In the genomic region with DNA sequence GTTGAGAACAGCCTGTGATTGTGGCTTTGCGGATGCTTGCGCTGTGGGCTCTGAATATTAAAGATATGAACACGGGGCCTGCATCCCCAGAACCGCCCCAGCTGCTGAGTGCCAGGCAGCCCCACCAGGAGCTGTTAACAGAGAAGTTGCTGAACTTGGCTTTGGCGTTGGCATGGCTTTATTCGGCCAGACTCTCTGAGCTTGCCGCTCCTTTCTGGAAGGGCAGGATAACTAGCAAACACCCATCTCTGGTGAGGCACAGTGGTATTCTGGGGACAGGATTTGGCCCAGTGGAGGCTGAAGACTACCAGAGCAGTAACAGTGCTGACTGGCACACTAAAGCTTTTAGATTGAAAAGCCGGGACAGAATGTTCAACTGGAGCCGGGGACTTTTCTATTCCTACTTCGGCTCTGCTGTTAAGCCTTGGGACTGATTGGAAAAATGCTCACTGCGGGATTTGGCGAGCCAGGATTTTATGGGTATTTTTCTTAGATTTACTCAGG, we compare ENCODE assay signal across 24 mouse cellular contexts. TPM values are rescaled to one million over a fixed set of nuclear protein-coding genes. Genes with fewer than 3 reads are reported as not detected.
DNase-seq lines count a peak whose midpoint lies in the region; ATAC-seq and TF ChIP-seq lines count a peak whose summit lies in the region.
"Had no signal": no experiment of that assay in that cellular context is flagged by ENCODE, and none has a peak within 500 bp of the region (broad histone marks: within the 10 kb centered on the region; RNA-seq: fewer than 3 reads in every experiment).

No protein-coding gene starts in this region.

- H3K9me3 ChIP-seq in forebrain, postnatal 0 days (ENCODE audit: low read length): no peaks in the 10 kb centered on the region
- H3K9me3 ChIP-seq in forebrain, embryonic 15.5 days: no peaks in the 10 kb centered on the region
- H3K9me3 ChIP-seq: forebrain, embryonic 13.5 days; heart, embryonic 13.5 days; hindbrain, embryonic 13.5 days; neural tube, embryonic 13.5 days; stomach, embryonic 15.5 days had no signal

- intact Hi-C loops in heart, postnatal 10 days (cut with DNase I): no loop called here
- intact Hi-C loops in left cerebral cortex, postnatal 25 days (cut with DNase I): no loop called here

- peak; percentile 20; the same call in 1 of the 2 replicates for ATAC-seq in forebrain, postnatal 0 days
- no peak for ATAC-seq in forebrain, embryonic 15.5 days (replicated peaks)
- ATAC-seq: forebrain, embryonic 13.5 days; midbrain, embryonic 16.5 days had no signal

- no peak overlapping the region for H3K4me2 ChIP-seq in forebrain, postnatal 0 days (ENCODE audit: low read depth)
- no peak overlapping the region for H3K4me2 ChIP-seq in forebrain, embryonic 15.5 days (replicated peaks)
- H3K4me2 ChIP-seq: forebrain, embryonic 13.5 days; heart, embryonic 13.5 days; hindbrain, embryonic 13.5 days; neural tube, embryonic 13.5 days; stomach, embryonic 15.5 days had no signal

- DNase-seq in forebrain, postnatal 0 days: no peak
- peak; percentile 16 to 22 for DNase-seq in heart, postnatal 10 days
- no peak for DNase-seq in heart, adult 9 months (ENCODE audit: low spot score in 2 of 2)
- DNase-seq in left cerebral cortex, postnatal 25 days (ENCODE audit: low spot score in 2 of 2): peak; percentile 34 to 45
- no peak for DNase-seq in left cerebral cortex, adult 11 months (ENCODE audit: low spot score)
- peak; percentile 16 to 63 for DNase-seq in layer of hippocampus, postnatal 14 days (ENCODE audit: low spot score in 2 of 2)
- DNase-seq in spleen, postnatal 14 days (ENCODE audit: low spot score in 2 of 2): no peak
- DNase-seq: adrenal gland, postnatal 10 days; cerebellum, adult 18-20 months; cerebellum, postnatal 36 days; heart, postnatal 36 days; kidney, adult 8-10 months; kidney, postnatal 10 days; right cerebral cortex, postnatal 25 days; thymus, postnatal 25 days had no signal

- H3K4me1 ChIP-seq in forebrain, postnatal 0 days (ENCODE audit: insufficient read depth): no peaks in the 10 kb centered on the region
- H3K4me1 ChIP-seq in forebrain, embryonic 15.5 days: peaks cover 11% of the 10 kb centered on the region

- no peak overlapping the region for H3K9ac ChIP-seq in forebrain, postnatal 0 days
- H3K9ac ChIP-seq in forebrain, embryonic 15.5 days (replicated peaks): no peak overlapping the region
- H3K9ac ChIP-seq: forebrain, embryonic 13.5 days; heart, embryonic 13.5 days; hindbrain, embryonic 13.5 days; neural tube, embryonic 13.5 days; stomach, embryonic 15.5 days had no signal

- no peaks in the 10 kb centered on the region for H3K36me3 ChIP-seq in forebrain, postnatal 0 days (ENCODE audit: insufficient read depth)
- no peaks in the 10 kb centered on the region for H3K36me3 ChIP-seq in forebrain, embryonic 15.5 days
- H3K36me3 ChIP-seq: heart, embryonic 13.5 days; hindbrain, embryonic 13.5 days; neural tube, embryonic 13.5 days; stomach, embryonic 15.5 days had no signal

- H3K4me3 ChIP-seq in forebrain, postnatal 0 days (ENCODE audit: low read depth, low read length): no peak overlapping the region
- H3K4me3 ChIP-seq in forebrain, embryonic 15.5 days: no peak overlapping the region
- H3K4me3 ChIP-seq: forebrain, embryonic 13.5 days; heart, embryonic 13.5 days; hindbrain, embryonic 13.5 days; myocyte; neural tube, embryonic 13.5 days; stomach, embryonic 15.5 days had no signal

- no peak overlapping the region for H3K27ac ChIP-seq in forebrain, postnatal 0 days (ENCODE audit: low read depth, low read length)
- H3K27ac ChIP-seq in forebrain, embryonic 15.5 days (replicated peaks): no peak overlapping the region
- H3K27ac ChIP-seq: forebrain, embryonic 13.5 days; heart, embryonic 13.5 days; hindbrain, embryonic 13.5 days; macrophage; neural tube, embryonic 13.5 days; stomach, embryonic 15.5 days had no signal

- TF ChIP-seq CTCF in forebrain, postnatal 0 days (IDR thresholded peaks at IDR 0.05; ENCODE audit: low read depth): no peak

- H3K27me3 ChIP-seq in forebrain, postnatal 0 days (ENCODE audit: insufficient read depth, low read length): no peaks in the 10 kb centered on the region
- H3K27me3 ChIP-seq in forebrain, embryonic 15.5 days: no peaks in the 10 kb centered on the region
- H3K27me3 ChIP-seq: forebrain, embryonic 13.5 days; neural tube, embryonic 13.5 days; stomach, embryonic 15.5 days had no signal

- WGBS in forebrain, postnatal 0 days: 80% methylated on average over 12 of the region's 12 CpGs
- 90% methylated on average over 12 of the region's 12 CpGs for WGBS in forebrain, embryonic 15.5 days

RNA-seq across cellular contexts. Expression of a gene that starts 26.3 kb away (rescaled TPM):
- total RNA-seq in forebrain, postnatal 0 days (2014; rRNA removed): 8.5 and 9.8 TPM in 2 replicates
- 12.0 and 23.9 TPM in 2 replicates for polyA plus RNA-seq in forebrain, postnatal 0 days (2015; fragmentation: Nextera tagmentation; extraction: Ambion mirVana)
- 11.8 and 12.0 TPM in 2 replicates for polyA plus RNA-seq in forebrain, embryonic 15.5 days (2015; fragmentation: Nextera tagmentation; extraction: Ambion mirVana)
- total RNA-seq in heart, postnatal 10 days (2021): 10 to 100 TPM; 21.1 to 24.9 TPM
- 10 to 100 TPM; 68.0 to 81.9 TPM for total RNA-seq in left cerebral cortex, postnatal 25 days (2021)
- 10 to 100 TPM; 29.3 to 49.5 TPM for total RNA-seq in layer of hippocampus, postnatal 14 days (2021)

Comparison
In these comparisons a context has a peak if more than half of its experiments do, and no peak if none do; other contexts are left out.
1. DNase-seq: peak in heart, postnatal 10 days (2 of 2), left cerebral cortex, postnatal 25 days (2 of 2) and layer of hippocampus, postnatal 14 days (2 of 2); none in forebrain, postnatal 0 days (single experiment), heart, adult 9 months (0 of 2), left cerebral cortex, adult 11 months (single experiment) and spleen, postnatal 14 days (0 of 2).